Mouse (Mus musculus) G1E (cell line): ENCODE results near the gene Ablim1.

Experiments used
- CTCF ChIP-seq: IDR thresholded peaks from 2 replicates; pipeline ENCODE4 v1.5.1; 2012; ENCODE audit warnings: low read depth, low read length, inconsistent platforms, mixed read lengths
- TAL1 ChIP-seq: conservative IDR thresholded peaks from 2 replicates; pipeline ENCODE4 v1.6.1; 2012; ENCODE audit warnings: low read depth, low read length, inconsistent platforms, mixed read lengths

- no peak for TF ChIP-seq TAL1
- TF ChIP-seq CTCF, result no peak
These were observed 331.0 kb downstream of the Ablim1 start for GRCm38 (mm10) chr19:56983757-56984156.
